Mouse (Mus musculus) CH12.LX (cell line): ENCODE measurements around the gene Ucp2. TPM values are rescaled to one million over a fixed set of nuclear protein-coding genes. Genes with fewer than 3 reads are reported as not detected.

Source experiments
- DNase-seq: peaks from one replicate; pipeline ENCODE4 v3.0.0-alpha.2; 2013; ENCODE audit errors: extremely low read depth
- H3K27ac ChIP-seq: 2 replicates; pipeline ENCODE4 v1.5.1; 2012; ENCODE audit warnings: low read depth, mild to moderate bottlenecking, control low read depth, moderate library complexity; ENCODE audit not compliant: insufficient read depth
- H3K27me3 ChIP-seq: replicated peaks from 2 replicates; pipeline ENCODE3; 2012; ENCODE audit warnings: inconsistent platforms
- H3K36me3 ChIP-seq, 2 experiments: replicated peaks in 1 of 2; 2 replicates each; pipeline versions ENCODE3 to v1.6.1; 2012; ENCODE audit warnings: inconsistent platforms in 1 of 2, low read length in 1 of 2, mild to moderate bottlenecking in 1 of 2, mixed read lengths in 1 of 2, moderate library complexity in 1 of 2; ENCODE audit not compliant: control insufficient read depth in 1 of 2, insufficient read depth in 1 of 2
- H3K4me1 ChIP-seq, 2 experiments: 2 replicates each; pipeline ENCODE4 v1.6.1; 2012; ENCODE audit warnings: inconsistent platforms in 1 of 2, moderate library complexity in 1 of 2; ENCODE audit not compliant: insufficient read depth in 2 of 2, control insufficient read depth in 1 of 2
- H3K4me2 ChIP-seq: 2 replicates; pipeline ENCODE4 v1.6.1; 2012; ENCODE audit warnings: low read depth, mild to moderate bottlenecking, control low read depth; ENCODE audit not compliant: poor library complexity, insufficient read depth, severe bottlenecking
- H3K4me3 ChIP-seq, 3 experiments: fragments of 150-350 bp in 1 of 3; sonication (generic) in 1 of 3; replicated peaks in 1 of 3; 2 replicates each; pipeline versions ENCODE3 to v1.5.1; 2011 to 2012; ENCODE audit warnings: low read depth in 2 of 3, low read length in 2 of 3, mild to moderate bottlenecking in 2 of 3, moderate library complexity in 2 of 3, control low read depth in 1 of 3, improper control_type of control experiment in 1 of 3, inconsistent platforms in 1 of 3, mixed read lengths in 1 of 3; ENCODE audit not compliant: poor library complexity in 1 of 3
- H3K79me2 ChIP-seq: replicated peaks from 2 replicates; pipeline ENCODE4 v1.6.1; 2012; ENCODE audit warnings: mild to moderate bottlenecking, moderate library complexity; ENCODE audit not compliant: control insufficient read depth, poor library complexity, insufficient read depth, severe bottlenecking; ENCODE audit errors: extremely low read depth
- H3K9ac ChIP-seq: 2 replicates; pipeline ENCODE4 v1.6.1; 2012; ENCODE audit warnings: low read depth, mild to moderate bottlenecking, control low read depth, moderate library complexity; ENCODE audit not compliant: insufficient read depth
- H3K9me3 ChIP-seq: replicated peaks from 2 replicates; pipeline ENCODE3; 2012; ENCODE audit warnings: low read length, inconsistent platforms, mixed read lengths
- BHLHE40 ChIP-seq: IDR thresholded peaks from 2 replicates; pipeline ENCODE4 v1.6.1; 2011; ENCODE audit warnings: mild to moderate bottlenecking, low read depth, low read length, improper control_type of control experiment
- CHD1 ChIP-seq: IDR thresholded peaks from 2 replicates; pipeline ENCODE4 v1.6.1; 2012; ENCODE audit warnings: low read depth, low read length, improper control_type of control experiment, inconsistent platforms
- CHD2 ChIP-seq: IDR thresholded peaks from 2 replicates; pipeline ENCODE4 v1.6.1; 2011; ENCODE audit warnings: low read length, improper control_type of control experiment
- CTCF ChIP-seq, 2 experiments: IDR thresholded peaks in 1 of 2; conservative IDR thresholded peaks in 1 of 2; 2 replicates each; pipeline ENCODE4 v1.5.1; 2011 to 2012; ENCODE audit warnings: low read depth in 2 of 2, low read length in 2 of 2, improper control_type of control experiment in 1 of 2, inconsistent platforms in 1 of 2, mild to moderate bottlenecking in 1 of 2, moderate library complexity in 1 of 2
- ELF1 ChIP-seq: IDR thresholded peaks from 2 replicates; pipeline ENCODE4 v1.6.1; 2014; ENCODE audit warnings: low read depth, mild to moderate bottlenecking, inconsistent platforms, low read length, improper control_type of control experiment
- EP300 ChIP-seq: IDR thresholded peaks from 2 replicates; pipeline ENCODE4 v1.6.1; 2011; ENCODE audit warnings: low read length, improper control_type of control experiment
- ETS1 ChIP-seq: conservative IDR thresholded peaks from 2 replicates; pipeline ENCODE4 v1.6.1; 2012; ENCODE audit warnings: low read depth, mild to moderate bottlenecking, inconsistent platforms, low read length, improper control_type of control experiment, moderate library complexity
- HCFC1 ChIP-seq: IDR thresholded peaks from 2 replicates; pipeline ENCODE4 v1.6.1; 2012; ENCODE audit warnings: low read depth, mild to moderate bottlenecking, inconsistent platforms, low read length, improper control_type of control experiment
- JUN ChIP-seq: IDR thresholded peaks from 2 replicates; pipeline ENCODE4 v1.6.1; 2011; ENCODE audit warnings: low read depth, mild to moderate bottlenecking, low read length, improper control_type of control experiment, moderate library complexity; ENCODE audit not compliant: insufficient read depth
- JUND ChIP-seq: conservative IDR thresholded peaks from 2 replicates; pipeline ENCODE4 v1.6.1; 2011; ENCODE audit warnings: low read depth, low read length, improper control_type of control experiment
- KAT2A ChIP-seq: IDR thresholded peaks from 2 replicates; pipeline ENCODE4 v1.6.1; 2012; ENCODE audit warnings: low read length, improper control_type of control experiment, inconsistent platforms; ENCODE audit not compliant: insufficient replicate concordance
- MAFK ChIP-seq: IDR thresholded peaks from 2 replicates; pipeline ENCODE4 v1.6.1; 2011; ENCODE audit warnings: low read length, improper control_type of control experiment; ENCODE audit not compliant: insufficient replicate concordance
- MAX ChIP-seq: IDR thresholded peaks from 2 replicates; pipeline ENCODE4 v1.6.1; 2011; ENCODE audit warnings: low read length, improper control_type of control experiment
- MXI1 ChIP-seq: IDR thresholded peaks from 2 replicates; pipeline ENCODE4 v1.6.1; 2011; ENCODE audit warnings: mild to moderate bottlenecking, low read depth, low read length, improper control_type of control experiment
- NRF1 ChIP-seq: IDR thresholded peaks from 2 replicates; pipeline ENCODE4 v1.6.1; 2014; ENCODE audit warnings: low read depth, mild to moderate bottlenecking, inconsistent platforms, low read length, improper control_type of control experiment, moderate library complexity
- PAX5 ChIP-seq: IDR thresholded peaks from 2 replicates; pipeline ENCODE4 v1.6.1; 2012; ENCODE audit warnings: low read length, inconsistent platforms, mixed read lengths
- POLR2A ChIP-seq: IDR thresholded peaks from 2 replicates; pipeline ENCODE4 v1.6.1; 2011; ENCODE audit warnings: low read depth, mild to moderate bottlenecking, improper control_type of control experiment, low read length
- RAD21 ChIP-seq: IDR thresholded peaks from 2 replicates; pipeline ENCODE4 v1.6.1; 2011; ENCODE audit warnings: low read depth, mild to moderate bottlenecking, low read length, improper control_type of control experiment, moderate library complexity
- SIN3A ChIP-seq: IDR thresholded peaks from 2 replicates; pipeline ENCODE4 v1.6.1; 2012; ENCODE audit warnings: low read length, improper control_type of control experiment, inconsistent platforms
- SMC3 ChIP-seq: IDR thresholded peaks from 2 replicates; pipeline ENCODE4 v1.6.1; 2011; ENCODE audit warnings: low read depth, low read length, improper control_type of control experiment
- UBTF ChIP-seq: IDR thresholded peaks from 2 replicates; pipeline ENCODE4 v1.6.1; 2012; ENCODE audit warnings: low read depth, mild to moderate bottlenecking, inconsistent platforms, low read length, improper control_type of control experiment, moderate library complexity
- ZC3H11A ChIP-seq: IDR thresholded peaks from 2 replicates; pipeline ENCODE4 v1.6.1; 2012; ENCODE audit warnings: low read depth, mild to moderate bottlenecking, inconsistent platforms, low read length, improper control_type of control experiment
- ZKSCAN1 ChIP-seq: IDR thresholded peaks from 2 replicates; pipeline ENCODE4 v1.6.1; 2012; ENCODE audit warnings: low read depth, inconsistent platforms, low read length, improper control_type of control experiment, borderline replicate concordance
- ZNF384 ChIP-seq: IDR thresholded peaks from 2 replicates; pipeline ENCODE4 v1.6.1; 2012; ENCODE audit warnings: low read depth, low read length, improper control_type of control experiment, inconsistent platforms
- dilution Hi-C: fragments of 300-500 bp; cut with MboI; formaldehyde crosslinking; loops from 2 replicates; pipeline ENCODE4 v1.14.3; 2020; ENCODE audit warnings: low sequenced_read_pairs; ENCODE audit not compliant: extremely low pct_unique_long_range_greater_than_20kb, extremely low pct_ligation_motif_present
- in situ Hi-C: fragments of 300-500 bp; cut with MboI; formaldehyde crosslinking; loops from 3 replicates; pipeline ENCODE4 v1.14.3; 2019; ENCODE audit warnings: low sequenced_read_pairs, low pct_ligation_motif_present, low pct_unique_long_range_greater_than_20kb, mixed read lengths
- polyA plus RNA-seq: library from polyadenylated mRNA; unstranded; fragments of >175 nt; gene quantifications from 2 replicates; pipeline ENCODE4 v1.2.1, GENCODE M21; 2012; ENCODE audit warnings: low read depth; ENCODE audit not compliant: insufficient read length
- total RNA-seq, 2 experiments: library from RNA; depleted of rRNA; stranded (reverse); fragments of 300-350 nt in 1 of 2; fragments of >200 nt in 1 of 2; gene quantifications; 2 replicates each; pipeline ENCODE4 v1.2.3; 2012 to 2014

Gene Ucp2
- total and polyA plus RNA-seq, 3 experiments: 131 to 635 (median 131) TPM

DNA sequence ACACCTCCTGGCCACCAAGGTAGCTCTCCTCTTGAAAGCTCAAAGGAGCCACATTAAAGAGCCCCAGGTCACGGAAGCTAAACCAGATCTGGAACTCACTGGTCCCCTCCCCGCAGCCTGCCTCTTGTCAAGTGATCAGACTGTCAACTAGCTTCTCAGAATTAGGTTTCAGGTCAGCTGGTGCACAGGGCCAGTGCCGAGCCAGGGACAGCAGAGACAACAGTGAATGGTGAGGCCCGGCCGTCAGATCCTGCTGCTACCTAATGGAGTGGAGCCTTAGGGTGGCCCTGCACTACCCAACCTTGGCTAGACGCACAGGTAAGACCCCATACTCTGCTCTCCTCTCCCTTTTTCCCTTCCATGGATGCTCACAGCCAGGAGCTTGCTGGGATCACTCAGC lies 20.4 kb upstream of the Ucp2 start, which contains the start of gene Ucp3:
Gene Ucp3, plus strand, starts transcription at position 214 of the 400 bp plus-strand sequence.
- no peaks in the 10 kb centered on the region for H3K9me3 ChIP-seq
- no peak for DNase-seq
- H3K27ac ChIP-seq: no peak within 1 kb of the TSS
- in situ Hi-C loops (no loop called here), dilution Hi-C loops (no loop called here)
- no peaks in the 10 kb centered on the region for H3K27me3 ChIP-seq
- no peak within 1 kb of the TSS for H3K4me2 ChIP-seq
- 0 out of 4 replicates have a peak, but pooled peaks cover 0 to 3% of the 10 kb centered on the region in 2 experiments for H3K4me1 ChIP-seq
- TF ChIP-seq CTCF (conservative IDR thresholded peaks at IDR 0.05 in 1 of 2, IDR thresholded peaks at IDR 0.05 in 1 of 2; ENCODE audit: low read depth in 2 of 2, low read length in 2 of 2): no peak
- no peak for TF ChIP-seq RAD21
- TF ChIP-seq MAX: no peak
- no peak for TF ChIP-seq SMC3
- no peak for TF ChIP-seq MAFK
- no peak for TF ChIP-seq ZNF384
- no peak for TF ChIP-seq PAX5
- TF ChIP-seq NRF1: no peak
- TF ChIP-seq MXI1: no peak
- TF ChIP-seq UBTF: no peak
- no peak for TF ChIP-seq JUN
- TF ChIP-seq ZC3H11A: no peak
- no peak for TF ChIP-seq BHLHE40
- no peak for TF ChIP-seq POLR2A
- TF ChIP-seq HCFC1: no peak
- TF ChIP-seq, all 38 proteins: peak for 0
- Histone ChIP-seq H3K79me2 (no peaks in the 10 kb centered on the region), H3K4me3 (no peak within 1 kb of the TSS), H3K9ac (no peak within 1 kb of the TSS), H3K36me3 (peaks cover 13 to 35% of the 10 kb centered on the region in 2 experiments)

DNA sequence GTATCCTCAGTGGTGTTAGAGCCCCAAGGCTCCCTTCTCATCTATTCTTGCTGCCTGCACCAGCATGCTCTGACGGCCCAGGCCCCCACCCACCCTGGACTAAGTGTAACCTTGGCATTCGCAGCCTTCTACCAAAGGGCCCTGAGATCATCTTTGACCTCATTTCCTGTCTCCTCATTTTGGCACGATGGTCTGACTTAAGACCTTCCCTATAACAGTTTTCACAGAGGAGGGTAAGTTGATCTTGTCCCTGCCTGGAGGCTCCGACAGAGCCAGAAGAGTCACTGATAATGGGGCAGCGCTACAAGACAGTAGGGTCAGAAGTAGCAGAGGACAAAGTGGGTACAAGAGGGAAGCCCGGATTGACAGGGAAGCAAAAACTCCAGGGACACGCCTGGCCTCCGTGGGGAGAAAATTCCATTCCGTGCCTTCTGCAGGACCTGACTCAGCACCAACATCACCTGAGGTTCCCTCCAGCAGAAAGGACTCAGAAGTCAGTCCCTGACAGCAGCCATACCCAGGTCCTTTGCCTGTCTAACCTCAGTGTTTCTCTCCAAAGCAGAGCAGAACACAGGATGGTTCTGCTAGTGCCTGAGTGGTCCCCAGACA lies 19.2 kb upstream of the Ucp2 start:
- Histone ChIP-seq H3K27ac (no peak overlapping the region), H3K36me3 (peaks cover 7 to 23% of the 10 kb centered on the region in 2 experiments), H3K4me3 (no peak overlapping the region), H3K9ac (no peak overlapping the region), H3K9me3 (no peaks in the 10 kb centered on the region), H3K4me1 (0 out of 4 replicates have a peak, but pooled peaks cover 0 to 3% of the 10 kb centered on the region in 2 experiments), H3K79me2 (no peaks in the 10 kb centered on the region), H3K4me2 (no peak overlapping the region), H3K27me3 (no peaks in the 10 kb centered on the region)
- in situ Hi-C loops (no loop called here), dilution Hi-C loops (no loop called here)
- TF ChIP-seq JUND: no peak
- no peak for TF ChIP-seq CTCF (conservative IDR thresholded peaks at IDR 0.05 in 1 of 2, IDR thresholded peaks at IDR 0.05 in 1 of 2; ENCODE audit: low read depth in 2 of 2, low read length in 2 of 2)
- no peak for TF ChIP-seq RAD21
- no peak for TF ChIP-seq ZC3H11A
- no peak for TF ChIP-seq ELF1
- no peak for TF ChIP-seq CHD2
- TF ChIP-seq SMC3: no peak
- no peak for TF ChIP-seq ZKSCAN1
- no peak for TF ChIP-seq POLR2A
- no peak for TF ChIP-seq EP300
- no peak for TF ChIP-seq ETS1
- no peak for TF ChIP-seq ZNF384
- TF ChIP-seq MAFK: no peak
- TF ChIP-seq SIN3A: no peak
- TF ChIP-seq KAT2A: no peak
- TF ChIP-seq CHD1: no peak
- no peak for DNase-seq
